Mouse (Mus musculus) liver, embryonic 15.5 days (tissue): ENCODE measurements around the gene Tmem132b. TPM values are rescaled to one million over a fixed set of nuclear protein-coding genes. Genes with fewer than 3 reads are reported as not detected.

Source experiments
- ATAC-seq: fragments of 200-750 bp; cut with Nextera tagmentation; 2 replicates; pipeline ENCODE4 v1.8.0; 2017; ENCODE audit warnings: moderate number of reproducible peaks, mild to moderate bottlenecking, moderate library complexity; ENCODE audit not compliant: insufficient read depth
- H3K27ac ChIP-seq: fragments of 300-500 bp; sonication (generic); replicated peaks from 2 replicates; pipeline ENCODE4 v1.5.1; 2015; ENCODE audit warnings: mild to moderate bottlenecking, inconsistent platforms
- H3K27me3 ChIP-seq: fragments of 300-500 bp; sonication (generic); 2 replicates; pipeline ENCODE4 v1.6.1; 2015; ENCODE audit warnings: mild to moderate bottlenecking, inconsistent platforms
- H3K36me3 ChIP-seq: fragments of 300-500 bp; sonication (generic); replicated peaks from 2 replicates; pipeline ENCODE4 v1.6.1; 2015; ENCODE audit warnings: moderate library complexity, mild to moderate bottlenecking, inconsistent platforms
- H3K4me1 ChIP-seq: fragments of 300-500 bp; sonication (generic); replicated peaks from 2 replicates; pipeline ENCODE4 v1.6.1; 2015; ENCODE audit warnings: inconsistent platforms
- H3K4me2 ChIP-seq: fragments of 300-500 bp; sonication (generic); 2 replicates; pipeline ENCODE4 v1.6.1; 2015; ENCODE audit warnings: moderate library complexity, mild to moderate bottlenecking, inconsistent platforms
- H3K4me3 ChIP-seq: fragments of 300-500 bp; sonication (generic); replicated peaks from 2 replicates; pipeline ENCODE4 v1.5.1; 2015; ENCODE audit warnings: mild to moderate bottlenecking, inconsistent platforms
- H3K9ac ChIP-seq: fragments of 300-500 bp; sonication (generic); 2 replicates; pipeline ENCODE4 v1.6.1; 2015; ENCODE audit warnings: moderate library complexity, mild to moderate bottlenecking, inconsistent platforms
- H3K9me3 ChIP-seq: fragments of 300-500 bp; sonication (generic); replicated peaks from 2 replicates; pipeline ENCODE4 v1.6.1; 2016; ENCODE audit warnings: inconsistent platforms
- WGBS: fragments of 180-500 bp; shearing (Covaris S2); methylation state at CpG from one replicate; pipeline ENCODE4 v1.1.7; 2015; ENCODE audit warnings: mixed read lengths; ENCODE audit not compliant: insufficient replicate concordance; 5-methylcytosine and 5-hydroxymethylcytosine counted together
- polyA plus RNA-seq: library from polyadenylated mRNA; unstranded; fragments of >200 nt; fragmentation: Nextera tagmentation; extraction: Ambion mirVana; gene quantifications from 2 replicates; pipeline ENCODE4 v1.2.1, GENCODE M21; 2015

Gene Tmem132b
- polyA plus RNA-seq, 1 experiment from 2014 or later, result not detected

GRCm38 (mm10) chr5:125578661-125579060, 47.1 kb downstream of the Tmem132b start:
- Histone ChIP-seq H3K27ac (no peak overlapping the region), H3K4me2 (no peak overlapping the region), H3K36me3 (no peaks in the 10 kb centered on the region), H3K27me3 (no peaks in the 10 kb centered on the region), H3K9me3 (no peaks in the 10 kb centered on the region), H3K9ac (no peak overlapping the region), H3K4me3 (no peak overlapping the region), H3K4me1 (no peaks in the 10 kb centered on the region)
- WGBS, result 68% methylated on average over 13 of the region's 13 CpGs
- no peak for ATAC-seq

- Histone ChIP-seq H3K27me3 (no peaks in the 10 kb centered on the region), H3K36me3 (no peaks in the 10 kb centered on the region), H3K9me3 (no peaks in the 10 kb centered on the region), H3K4me3 (no peak overlapping the region), H3K27ac (no peak overlapping the region), H3K9ac (no peak overlapping the region), H3K4me2 (no peak overlapping the region), H3K4me1 (no peaks in the 10 kb centered on the region)
- no peak for ATAC-seq
- WGBS, result 37% methylated on average over 4 of the region's 4 CpGs
Observed at GRCm38 (mm10) chr5:125579153-125579552, 47.6 kb downstream of the Tmem132b start.

GRCm38 (mm10) chr5:125583298-125583697, 51.7 kb downstream of the Tmem132b start:
- Histone ChIP-seq H3K4me1 (no peaks in the 10 kb centered on the region), H3K4me3 (no peak overlapping the region), H3K27ac (no peak overlapping the region), H3K9me3 (no peaks in the 10 kb centered on the region), H3K4me2 (no peak overlapping the region), H3K36me3 (no peaks in the 10 kb centered on the region), H3K9ac (no peak overlapping the region), H3K27me3 (no peaks in the 10 kb centered on the region)
- WGBS, result 31% methylated on average over 2 of the region's 2 CpGs
- ATAC-seq, result no peak

- Histone ChIP-seq H3K9ac (no peak overlapping the region), H3K36me3 (no peaks in the 10 kb centered on the region), H3K4me3 (no peak overlapping the region), H3K4me2 (no peak overlapping the region), H3K27ac (no peak overlapping the region), H3K9me3 (no peaks in the 10 kb centered on the region), H3K27me3 (no peaks in the 10 kb centered on the region), H3K4me1 (no peaks in the 10 kb centered on the region)
- ATAC-seq, result no peak
- whole genome bisulfite sequencing, result 57% methylated on average over 8 of the region's 8 CpGs
Observed at GRCm38 (mm10) chr5:125583836-125584235, 52.3 kb downstream of the Tmem132b start.

GRCm38 (mm10) chr5:125585211-125585610, 53.6 kb downstream of the Tmem132b start:
- Histone ChIP-seq H3K36me3 (no peaks in the 10 kb centered on the region), H3K4me2 (no peak overlapping the region), H3K9ac (no peak overlapping the region), H3K27ac (no peak overlapping the region), H3K4me3 (no peak overlapping the region), H3K27me3 (peaks cover 5% of the 10 kb centered on the region; the same call in 1 of the 2 replicates), H3K4me1 (no peaks in the 10 kb centered on the region), H3K9me3 (no peaks in the 10 kb centered on the region)
- 61% methylated on average over 5 of the region's 5 CpGs for WGBS
- no peak for ATAC-seq

GRCm38 (mm10) chr5:125588203-125588602, 56.6 kb downstream of the Tmem132b start:
- 60% methylated on average over 7 of the region's 7 CpGs for WGBS
- peaks cover 5% of the 10 kb centered on the region; the same call in 1 of the 2 replicates for H3K27me3 ChIP-seq
- no peak for ATAC-seq
- H3K4me2 ChIP-seq, result no peak overlapping the region
- no peaks in the 10 kb centered on the region for H3K4me1 ChIP-seq
- H3K36me3 ChIP-seq, result no peaks in the 10 kb centered on the region
- no peaks in the 10 kb centered on the region for H3K9me3 ChIP-seq
- H3K27ac ChIP-seq, result no peak overlapping the region
- no peak overlapping the region for H3K9ac ChIP-seq
- H3K4me3 ChIP-seq, result no peak overlapping the region

GRCm38 (mm10) chr5:125588876-125589667, 57.5 kb downstream of the Tmem132b start:
- H3K36me3 ChIP-seq, result no peaks in the 10 kb centered on the region
- no peak for ATAC-seq
- no peak overlapping the region for H3K27ac ChIP-seq
- WGBS, result 11% methylated on average over 18 of the region's 18 CpGs
- H3K9me3 ChIP-seq, result no peaks in the 10 kb centered on the region
- peaks cover 5% of the 10 kb centered on the region; the same call in 1 of the 2 replicates for H3K27me3 ChIP-seq
- H3K9ac ChIP-seq, result no peak overlapping the region
- H3K4me2 ChIP-seq, result no peak overlapping the region
- H3K4me3 ChIP-seq, result no peak overlapping the region
- no peaks in the 10 kb centered on the region for H3K4me1 ChIP-seq

- Histone ChIP-seq H3K9me3 (no peaks in the 10 kb centered on the region), H3K27me3 (no peaks in the 10 kb centered on the region), H3K4me3 (no peak overlapping the region), H3K4me2 (no peak overlapping the region), H3K4me1 (no peaks in the 10 kb centered on the region), H3K9ac (no peak overlapping the region), H3K36me3 (no peaks in the 10 kb centered on the region), H3K27ac (no peak overlapping the region)
- 60% methylated on average over 10 of the region's 10 CpGs for WGBS
- ATAC-seq, result no peak
Observed at GRCm38 (mm10) chr5:125598056-125598455, 66.5 kb downstream of the Tmem132b start.

- H3K9me3 ChIP-seq, result no peaks in the 10 kb centered on the region
- no peaks in the 10 kb centered on the region for H3K36me3 ChIP-seq
- H3K27ac ChIP-seq, result no peak overlapping the region
- no peak overlapping the region for H3K9ac ChIP-seq
- no peaks in the 10 kb centered on the region for H3K27me3 ChIP-seq
- H3K4me3 ChIP-seq, result no peak overlapping the region
- no peaks in the 10 kb centered on the region for H3K4me1 ChIP-seq
- WGBS, result 63% methylated on average over 12 of the region's 12 CpGs
- no peak overlapping the region for H3K4me2 ChIP-seq
- no peak for ATAC-seq
Observed at GRCm38 (mm10) chr5:125607146-125607545, 75.6 kb downstream of the Tmem132b start.

GRCm38 (mm10) chr5:125609968-125610367, 78.4 kb downstream of the Tmem132b start:
- H3K36me3 ChIP-seq, result no peaks in the 10 kb centered on the region
- 48% methylated on average over 1 of the region's 1 CpGs for WGBS

GRCm38 (mm10) chr5:125612460-125612859, 80.9 kb downstream of the Tmem132b start:
- H3K27ac ChIP-seq, result no peak overlapping the region
- no peak overlapping the region for H3K4me2 ChIP-seq
- no peak overlapping the region for H3K9ac ChIP-seq
- H3K27me3 ChIP-seq, result no peaks in the 10 kb centered on the region
- no peak overlapping the region for H3K4me3 ChIP-seq
- ATAC-seq, result no peak
- no peaks in the 10 kb centered on the region for H3K36me3 ChIP-seq
- no peaks in the 10 kb centered on the region; the same call in 1 of the 2 replicates for H3K9me3 ChIP-seq
- WGBS, result 69% methylated on average over 7 of the region's 7 CpGs
- no peaks in the 10 kb centered on the region for H3K4me1 ChIP-seq

More at GRCm38 (mm10) chr5:125609968-125610367, 78.4 kb downstream of the Tmem132b start:
- Histone ChIP-seq H3K4me3 (no peak overlapping the region), H3K27me3 (no peaks in the 10 kb centered on the region), H3K27ac (no peak overlapping the region), H3K4me1 (no peaks in the 10 kb centered on the region), H3K9me3 (no peaks in the 10 kb centered on the region), H3K4me2 (no peak overlapping the region), H3K9ac (no peak overlapping the region)
- ATAC-seq, result no peak
